Mouse (Mus musculus): ENCODE data around the gene Olfr481. TPM values are rescaled to one million over a fixed set of nuclear protein-coding genes. Genes with fewer than 3 reads are reported as not detected.

Gene Olfr481
- polyA plus RNA-seq (2012; ENCODE audit: low replicate concordance): 0.03 TPM in 1 of 2 replicates, not detected in the other

DNA sequence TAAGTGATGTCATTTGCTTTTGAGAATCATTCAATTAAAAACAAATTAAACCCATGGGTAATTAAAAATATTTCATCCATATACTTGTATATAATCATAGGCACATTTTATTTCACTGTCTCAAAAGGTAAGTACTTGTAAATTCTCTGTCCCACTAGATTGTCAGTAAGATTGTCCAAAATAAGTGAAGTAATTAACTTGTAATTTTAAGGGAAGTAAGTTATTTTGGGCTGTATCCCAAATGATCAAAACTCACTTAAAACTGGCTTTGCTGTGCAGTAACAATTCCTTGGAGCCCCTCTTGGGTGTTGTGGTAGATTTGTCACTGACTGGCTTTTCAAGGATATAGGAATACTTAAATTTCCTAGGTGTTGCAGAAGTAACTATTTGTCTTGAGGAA is at the start of gene Olfr481:
Gene Olfr481, plus strand, starts transcription at position 301 of the 400 bp plus-strand sequence.

GRCm38 (mm10) chr7:108033889-108034288 is 45.8 kb upstream of the Olfr481 start, which contains the start of gene Olfr478:
Olfr478 (minus strand) TSS chr7:108033989.

DNA sequence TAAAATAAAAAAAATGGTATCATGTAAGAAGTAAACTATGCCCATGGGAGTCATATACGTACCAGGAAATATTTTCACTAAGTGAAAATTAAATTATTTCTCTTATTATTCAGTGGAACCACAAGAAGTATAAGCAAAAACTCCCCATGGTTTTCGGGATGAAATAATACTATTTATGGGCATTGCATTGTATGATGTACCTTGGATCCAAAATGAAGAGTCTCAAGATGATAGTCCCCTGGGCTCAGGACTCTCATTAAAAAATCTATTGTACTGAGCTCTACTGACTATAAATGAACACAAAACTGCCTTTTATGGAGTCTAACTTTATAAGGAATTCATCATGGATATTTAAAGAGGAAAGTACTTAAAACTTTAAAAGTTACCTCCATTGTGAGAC is 29.3 kb upstream of the Olfr481 start, which contains the start of gene Olfr479:
Gene Olfr479, plus strand, starts transcription at position 301 of the 400 bp plus-strand sequence.

DNA sequence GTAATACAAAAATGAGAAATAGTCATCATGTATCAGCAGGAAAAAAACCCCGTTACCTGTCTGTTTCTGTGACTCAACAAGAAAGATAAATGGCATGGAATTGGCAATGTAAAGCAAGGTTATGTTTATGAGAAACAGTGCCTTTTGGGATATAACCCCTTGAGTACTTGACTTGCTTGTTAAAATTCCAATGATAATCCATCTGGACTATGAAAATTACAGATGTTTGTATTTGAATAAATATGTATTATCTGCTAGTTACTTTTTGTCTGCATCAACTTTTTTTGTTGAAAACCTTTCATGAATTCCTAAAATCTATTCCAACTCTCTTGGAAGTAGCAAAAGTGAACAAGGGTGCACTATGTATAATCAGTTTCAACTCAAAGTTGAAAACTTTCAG is 12.4 kb upstream of the Olfr481 start, which contains the start of gene Olfr480:
Gene Olfr480, minus strand, starts transcription at position 101 of the 400 bp plus-strand sequence.

DNA sequence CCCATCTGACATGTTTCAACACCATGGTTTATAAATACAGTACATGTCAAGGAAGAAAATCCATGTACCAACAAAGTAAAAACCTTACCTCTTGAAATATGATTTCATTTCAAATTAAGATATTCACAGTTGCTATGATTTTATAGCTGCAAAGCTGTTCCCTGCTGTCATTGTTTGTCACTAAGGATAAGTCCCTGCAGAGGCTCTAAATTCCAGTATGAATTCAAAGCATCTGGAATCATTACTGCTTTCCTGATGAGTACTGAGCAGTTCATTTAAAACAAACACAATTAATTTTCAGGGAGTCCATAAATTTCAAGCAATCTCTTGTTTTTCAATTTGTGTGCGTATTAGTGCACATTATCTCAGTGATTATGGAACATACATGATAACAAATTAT is 17.8 kb downstream of the Olfr481 start, which contains the start of gene Olfr482:
Gene Olfr482, minus strand, starts transcription at position 101 of the 400 bp plus-strand sequence.

GRCm38 (mm10) chr7:108100549-108100948 is 20.9 kb downstream of the Olfr481 start, which contains the start of gene Olfr483:
Olfr483 (plus strand) TSS chr7:108100849.

DNA sequence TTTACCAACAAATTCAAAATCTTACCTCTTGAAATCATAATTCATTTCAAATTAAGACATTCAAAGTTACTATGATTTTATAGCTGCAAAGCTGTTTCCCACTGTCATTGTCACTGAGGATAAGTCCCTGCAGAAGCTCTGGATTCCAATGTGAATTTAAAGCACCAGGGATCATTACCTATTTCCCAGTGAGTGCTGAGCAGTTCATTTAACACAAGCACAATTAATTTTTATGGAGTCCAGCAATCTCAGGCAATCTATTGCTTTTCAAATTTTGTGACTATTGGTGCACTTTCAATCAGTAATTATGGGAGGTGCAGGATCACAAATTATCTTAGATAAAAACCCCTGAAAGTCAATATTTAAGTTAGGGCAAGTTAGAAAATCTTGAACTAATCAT is 47.7 kb downstream of the Olfr481 start, which contains the start of gene Olfr484:
Gene Olfr484, minus strand, starts transcription at position 101 of the 400 bp plus-strand sequence.

Other genes starting within 250 kb of the Olfr481 start
- gene Olfr470, start 232.4 kb upstream of the Olfr481 start, polyA plus RNA-seq (2012; ENCODE audit: low replicate concordance): not detected in 2 replicates
- gene Olfr472, start 182.0 kb upstream of the Olfr481 start, polyA plus RNA-seq (2012; ENCODE audit: low replicate concordance): not detected in 2 replicates
- gene Olfr473, start 149.4 kb upstream of the Olfr481 start, polyA plus RNA-seq (2012; ENCODE audit: low replicate concordance): not detected in 2 replicates
- not detected in 2 replicates for gene Olfr474, start 125.2 kb upstream of the Olfr481 start, polyA plus RNA-seq (2012; ENCODE audit: low replicate concordance)
- not detected in 2 replicates for gene Olfr476, start 115.1 kb upstream of the Olfr481 start, polyA plus RNA-seq (2012; ENCODE audit: low replicate concordance)
- not detected in 2 replicates for gene Olfr477, start 93.2 kb upstream of the Olfr481 start, polyA plus RNA-seq (2012; ENCODE audit: low replicate concordance)
- not detected in 2 replicates for gene Olfr478, start 45.9 kb upstream of the Olfr481 start, polyA plus RNA-seq (2012; ENCODE audit: low replicate concordance)
- gene Olfr479, start 29.2 kb upstream of the Olfr481 start, polyA plus RNA-seq (2012; ENCODE audit: low replicate concordance): not detected in 2 replicates
- not detected in 2 replicates for gene Olfr480, start 12.5 kb upstream of the Olfr481 start, polyA plus RNA-seq (2012; ENCODE audit: low replicate concordance)
- gene Olfr482, start 17.7 kb downstream of the Olfr481 start, polyA plus RNA-seq (2012; ENCODE audit: low replicate concordance): not detected in 2 replicates
- gene Olfr483, start 21.0 kb downstream of the Olfr481 start, polyA plus RNA-seq (2012; ENCODE audit: low replicate concordance): not detected in 2 replicates
- not detected in 2 replicates for gene Olfr484, start 47.6 kb downstream of the Olfr481 start, polyA plus RNA-seq (2012; ENCODE audit: low replicate concordance)
- not detected in 2 replicates for gene Olfr485, start 80.0 kb downstream of the Olfr481 start, polyA plus RNA-seq (2012; ENCODE audit: low replicate concordance)
- gene Olfr486, start 92.9 kb downstream of the Olfr481 start, polyA plus RNA-seq (2012; ENCODE audit: low replicate concordance): not detected in 2 replicates
- not detected in 2 replicates for gene Olfr487, start 134.8 kb downstream of the Olfr481 start, polyA plus RNA-seq (2012; ENCODE audit: low replicate concordance)
- gene Olfr488, start 178.5 kb downstream of the Olfr481 start, polyA plus RNA-seq (2012; ENCODE audit: low replicate concordance): 0.08 TPM in 1 of 2 replicates, not detected in the other
- not detected in 2 replicates for gene Olfr490, start 209.1 kb downstream of the Olfr481 start, polyA plus RNA-seq (2012; ENCODE audit: low replicate concordance)
- not detected in 2 replicates for gene Olfr491, start 233.6 kb downstream of the Olfr481 start, polyA plus RNA-seq (2012; ENCODE audit: low replicate concordance)
- gene Olfr492, start 243.8 kb downstream of the Olfr481 start, polyA plus RNA-seq (2012; ENCODE audit: low replicate concordance): not detected in 2 replicates